Mouse (Mus musculus) right cerebral cortex, postnatal 10 days (tissue): Measurements from ENCODE around the gene Cpt1a.

ENCODE experiments used
- DNase-seq, 2 experiments: peaks; one replicate each; pipeline ENCODE4 v3.0.0; 2021; ENCODE audit warnings: low spot score in 2 of 2

The Cpt1a gene

GRCm38 (mm10) chr19:3322261-3322969, at the start of gene Cpt1a:
Gene Cpt1a (plus strand): TSS chr19:3322334.
- peak; percentile 45 to 50 for DNase-seq

DNA sequence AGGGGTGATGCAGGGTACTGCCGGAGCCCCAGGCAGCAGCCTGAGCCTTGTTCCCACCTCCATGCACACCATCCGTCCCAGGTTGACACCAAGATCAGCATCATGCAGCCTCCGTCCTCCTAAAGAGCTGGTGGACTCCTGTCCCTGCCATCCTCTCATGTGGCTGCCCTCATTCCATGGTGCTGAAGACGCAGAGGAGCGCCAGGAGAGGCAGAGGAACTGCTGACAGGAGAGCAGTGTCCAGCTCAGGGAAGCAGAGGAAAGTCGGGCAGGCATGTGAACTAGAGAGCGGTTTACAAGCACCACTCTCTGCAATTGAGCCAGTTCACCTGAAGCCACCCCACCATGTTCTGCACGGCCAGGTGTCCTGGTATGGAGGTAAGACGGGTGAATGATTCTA, 48.8 kb upstream of the Cpt1a start:
- peak in 1 of 2 experiments; percentile 16 for DNase-seq

DNA sequence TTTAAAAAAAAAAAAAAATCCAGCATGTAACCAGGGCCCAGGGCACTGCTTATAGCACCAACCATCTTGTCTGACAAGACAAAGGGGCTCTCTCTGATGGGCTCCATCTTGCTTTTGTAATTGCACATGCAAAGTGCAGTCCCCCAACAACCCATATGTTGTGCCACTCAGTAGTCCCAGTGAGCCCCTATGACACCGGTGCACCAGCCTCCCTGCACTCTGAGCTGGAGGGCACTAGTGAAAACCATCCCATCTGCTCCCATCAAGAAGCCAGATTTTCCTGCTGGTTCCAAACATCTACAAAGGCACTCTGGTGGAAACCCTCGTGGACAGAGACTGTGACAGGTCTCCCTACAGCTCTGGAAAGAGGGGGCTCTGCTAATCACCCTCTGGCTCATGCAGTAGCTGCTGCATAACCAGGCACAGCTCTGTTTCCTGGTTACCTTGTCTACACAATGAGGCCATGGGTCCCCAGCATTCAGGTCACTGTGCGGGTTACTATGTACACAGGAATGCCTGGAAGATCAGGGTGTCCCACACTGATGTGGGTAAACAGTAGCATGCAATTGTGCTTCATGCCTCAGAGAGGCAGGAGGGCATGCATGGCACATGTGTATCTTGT, 46.3 kb upstream of the Cpt1a start:
- peak in 1 of 2 experiments; percentile 10 for DNase-seq

DNA sequence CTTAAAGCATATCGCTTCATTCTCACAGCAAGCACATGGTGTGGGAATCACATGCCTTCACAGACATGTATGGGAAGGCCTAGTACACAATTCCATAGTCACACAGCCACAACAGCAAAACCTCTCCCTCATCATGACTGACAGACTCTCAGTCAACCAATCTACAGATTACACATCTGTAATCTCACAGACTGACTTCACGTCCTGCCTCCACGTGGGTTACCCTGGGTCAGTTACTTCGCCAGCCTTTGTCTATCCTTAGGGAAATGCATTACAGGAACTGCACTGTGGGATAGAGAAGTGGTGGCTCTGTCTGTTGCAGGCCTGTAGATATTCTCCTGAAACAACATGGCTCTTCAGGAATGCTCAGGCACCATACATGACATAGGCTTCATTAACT, 40.2 kb upstream of the Cpt1a start:
- no peak for DNase-seq

DNA sequence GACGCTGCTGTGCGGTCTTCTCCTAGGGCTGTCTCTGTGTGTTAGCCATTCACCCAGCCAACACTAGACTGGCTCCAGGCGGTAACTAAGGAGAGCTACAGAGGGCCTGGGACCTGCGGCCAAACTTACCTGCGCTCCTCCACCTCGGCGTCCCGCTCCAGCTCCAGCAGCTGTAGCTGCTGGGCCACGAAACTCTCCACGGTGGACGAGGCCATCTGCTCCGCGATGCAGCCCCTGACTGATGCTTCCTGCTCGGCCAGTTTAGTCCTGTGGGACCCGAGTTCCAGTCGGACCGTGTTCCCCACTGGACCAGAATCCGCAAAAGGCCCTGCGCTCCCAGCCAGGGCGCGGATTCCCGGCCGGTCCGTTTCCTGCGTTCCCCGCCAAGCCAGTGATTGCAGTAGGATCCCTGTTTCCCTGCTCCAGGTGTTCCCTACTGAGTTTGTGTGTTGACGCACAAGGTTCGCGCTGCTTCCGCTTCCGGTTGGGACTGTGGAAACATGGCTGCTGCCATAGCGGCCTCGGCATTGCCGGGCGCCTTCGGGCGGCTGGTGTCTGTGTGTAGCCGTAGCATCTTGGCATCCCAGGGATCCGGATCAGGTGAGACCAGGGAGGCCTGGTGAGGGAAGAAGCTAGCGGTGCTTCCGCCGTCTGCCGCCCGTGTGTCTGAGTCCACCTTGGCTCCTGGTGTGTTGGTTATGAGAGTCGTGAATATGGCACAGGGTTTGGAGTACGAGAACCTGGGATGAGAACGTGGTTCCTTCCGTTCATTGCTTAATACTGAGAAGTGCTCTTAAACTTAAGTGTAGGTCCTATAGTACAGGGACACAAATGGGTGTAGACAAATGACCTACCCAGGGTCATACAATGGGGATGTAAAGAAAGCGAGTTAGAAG, 39.3 kb upstream of the Cpt1a start, which contains the start of the genes Mrpl21 and Ighmbp2:
Gene Mrpl21, plus strand, starts transcription at position 330 of the 896 bp plus-strand sequence.
Gene Ighmbp2, minus strand, starts transcription at position 446 of the 896 bp plus-strand sequence.
- DNase-seq = peak; percentile 95

- no peak for DNase-seq
These were observed 33.1 kb upstream of the Cpt1a start for GRCm38 (mm10) chr19:3289006-3289405.

DNA sequence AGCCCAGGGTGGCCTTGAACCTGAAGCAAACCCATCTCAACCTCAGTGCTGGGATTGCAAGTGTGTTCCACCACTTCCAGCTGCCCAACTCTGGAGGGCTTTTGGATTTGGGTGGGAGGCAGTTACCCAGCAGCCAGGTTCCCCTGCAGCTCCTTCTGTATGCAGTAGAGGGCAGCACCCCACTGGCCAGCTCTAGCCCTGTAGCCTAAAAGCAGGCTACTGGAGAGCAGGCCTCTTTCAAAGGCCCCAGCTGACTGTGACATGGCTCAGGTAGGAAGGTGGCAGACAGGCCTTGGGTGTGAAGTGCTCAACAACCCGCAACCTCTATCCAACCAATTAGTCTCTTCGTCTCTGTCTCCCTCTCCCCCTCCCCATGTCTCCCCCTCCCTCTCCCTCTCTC, 30.1 kb upstream of the Cpt1a start:
- peak; percentile 62 to 64 for DNase-seq

- DNase-seq = no peak
These were observed 29.1 kb upstream of the Cpt1a start for GRCm38 (mm10) chr19:3292993-3293392.

GRCm38 (mm10) chr19:3295245-3295644, 26.9 kb upstream of the Cpt1a start:
- no peak for DNase-seq

DNA sequence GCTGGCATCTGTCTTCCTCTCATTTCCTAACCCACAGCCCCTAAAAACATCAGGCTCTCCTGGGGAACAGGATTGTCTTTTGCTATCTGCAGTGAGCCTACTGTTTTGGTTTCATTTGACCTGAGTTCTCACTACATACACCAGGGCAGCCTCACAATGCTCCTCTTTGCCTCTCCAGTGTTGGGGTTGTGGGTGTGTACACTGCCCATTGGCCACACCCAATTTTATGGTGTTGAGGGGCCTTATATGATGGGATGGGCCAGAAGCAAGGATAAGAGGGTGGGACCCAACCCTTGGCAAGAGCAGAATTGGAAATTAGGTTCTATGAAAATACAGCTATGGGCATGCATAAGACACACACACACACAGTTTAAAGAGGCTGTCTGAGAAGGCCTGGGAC, 25.1 kb upstream of the Cpt1a start:
- no peak for DNase-seq

DNA sequence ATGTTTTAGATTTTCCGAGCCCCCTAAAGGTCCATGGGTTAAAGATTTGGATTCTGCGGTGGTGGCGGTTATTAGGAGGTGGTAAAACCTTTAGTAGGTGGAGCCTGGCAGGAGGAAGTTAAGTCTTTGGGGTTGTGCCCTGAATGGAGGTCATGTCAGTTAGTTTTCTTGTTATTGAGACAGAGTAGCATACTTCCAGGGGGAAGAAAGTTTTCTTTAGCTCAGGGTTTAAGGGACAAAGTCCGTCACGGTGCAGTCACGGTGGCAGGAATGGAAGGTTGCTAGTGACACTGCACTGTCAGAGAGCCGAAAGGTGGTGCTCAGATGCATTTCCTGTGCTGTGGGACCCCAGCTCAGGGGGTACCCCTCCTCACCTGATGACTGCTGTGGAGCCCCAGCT, 24.4 kb upstream of the Cpt1a start:
- DNase-seq = no peak

GRCm38 (mm10) chr19:3304017-3304416, 18.1 kb upstream of the Cpt1a start:
- DNase-seq = no peak

GRCm38 (mm10) chr19:3307175-3307949, 14.8 kb upstream of the Cpt1a start:
- DNase-seq = no peak

GRCm38 (mm10) chr19:3319341-3319740, 2.8 kb upstream of the Cpt1a start:
- DNase-seq = no peak

DNA sequence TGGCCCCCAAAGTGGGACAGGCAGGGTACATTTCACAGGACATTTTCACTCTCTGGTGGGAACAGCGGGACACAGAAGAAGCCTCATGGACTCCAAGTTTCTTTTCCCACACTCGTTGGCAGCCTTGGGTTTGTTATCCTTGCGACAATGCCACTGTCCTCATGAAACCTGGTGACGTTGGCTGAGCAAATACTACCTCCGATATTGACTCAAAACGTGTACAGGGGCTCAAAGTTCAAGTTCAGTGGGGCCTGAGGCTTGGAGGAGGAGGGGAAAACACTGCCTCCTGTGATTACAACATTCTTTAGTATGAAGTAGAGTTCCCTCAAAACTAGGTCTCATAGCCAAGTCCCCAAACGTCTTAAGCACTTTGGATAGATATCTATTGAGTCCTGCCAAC, 2.0 kb upstream of the Cpt1a start:
- DNase-seq = no peak

DNA sequence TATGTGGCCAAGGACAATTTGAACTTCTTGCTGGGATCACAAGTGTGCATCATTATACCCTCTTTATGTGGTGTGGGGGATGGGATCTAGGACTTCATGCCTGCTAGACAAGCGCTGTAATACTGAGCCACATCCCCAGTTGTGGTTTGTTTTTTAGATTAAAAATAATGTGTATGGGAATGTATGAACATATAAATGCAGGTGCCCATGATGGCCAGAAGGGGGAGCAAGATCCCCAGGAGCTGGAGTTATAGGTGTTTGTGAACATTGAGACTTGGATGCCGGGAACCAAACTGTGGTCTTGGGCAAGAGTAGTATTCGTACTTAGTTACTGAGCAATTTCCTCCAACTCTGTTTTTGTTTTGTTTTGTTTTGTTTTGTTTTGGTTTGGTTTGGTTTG, 1.3 kb upstream of the Cpt1a start:
- no peak for DNase-seq

GRCm38 (mm10) chr19:3321617-3322016, 517 bp upstream of the Cpt1a start:
- peak; percentile 65 for DNase-seq

GRCm38 (mm10) chr19:3323201-3323621, 1.1 kb downstream of the Cpt1a start:
- peak; percentile 76 to 81 for DNase-seq

DNA sequence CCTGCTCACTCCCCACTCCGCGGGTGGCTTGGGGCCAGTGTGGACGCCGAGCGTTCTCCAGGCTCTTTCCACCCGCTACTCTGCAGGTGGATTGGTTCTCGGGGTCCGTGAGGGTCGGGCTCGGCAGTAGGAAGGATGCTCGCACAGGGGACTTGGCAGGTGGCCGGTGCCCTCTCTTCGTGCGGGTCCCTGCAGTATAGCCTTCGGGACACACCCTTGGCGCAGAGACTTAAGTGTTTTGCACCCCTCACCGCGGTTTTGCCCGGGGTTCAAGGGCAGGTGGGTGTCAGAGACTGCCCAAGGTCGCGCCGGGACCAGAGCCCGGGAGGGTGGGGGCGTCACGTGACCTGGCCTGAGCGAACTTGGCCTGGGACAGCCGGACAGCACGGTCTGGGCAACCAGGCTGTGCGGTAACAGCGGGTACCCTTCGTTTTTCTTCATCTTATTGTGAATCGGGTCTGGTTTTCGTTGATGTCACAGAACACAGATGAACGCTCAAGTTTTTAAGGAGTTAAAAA, 1.7 kb downstream of the Cpt1a start:
- peak; percentile 68 for DNase-seq

- no peak for DNase-seq
These were observed 2.2 kb downstream of the Cpt1a start for GRCm38 (mm10) chr19:3324271-3324811.
